Mouse (Mus musculus) neural tube, embryonic 14.5 days (tissue): Measurements from ENCODE around the gene Osbpl3. TPM values are rescaled to one million over a fixed set of nuclear protein-coding genes. Genes with fewer than 3 reads are reported as not detected.

ENCODE experiments used
- ATAC-seq: fragments of 200-750 bp; cut with Nextera tagmentation; 2 replicates; pipeline ENCODE4 v1.8.0; 2017; ENCODE audit warnings: low read depth, mild to moderate bottlenecking, moderate TSS enrichment, moderate library complexity
- H3K27ac ChIP-seq: fragments of 300-500 bp; sonication (generic); 2 replicates; pipeline ENCODE4 v1.5.1; 2014; ENCODE audit warnings: low read depth, mild to moderate bottlenecking, control low read depth, low read length, moderate library complexity, mixed read lengths
- H3K27me3 ChIP-seq: fragments of 300-500 bp; sonication (generic); 2 replicates; pipeline ENCODE4 v1.6.1; 2014; ENCODE audit warnings: low read length; ENCODE audit not compliant: control insufficient read depth, insufficient read depth
- H3K36me3 ChIP-seq: fragments of 300-500 bp; sonication (generic); 2 replicates; pipeline ENCODE4 v1.6.1; 2014; ENCODE audit warnings: low read length, mixed read lengths; ENCODE audit not compliant: control insufficient read depth, insufficient read depth
- H3K4me1 ChIP-seq: fragments of 300-500 bp; sonication (generic); 2 replicates; pipeline ENCODE4 v1.6.1; 2014; ENCODE audit warnings: low read length; ENCODE audit not compliant: control insufficient read depth, insufficient read depth
- H3K4me2 ChIP-seq: fragments of 300-500 bp; sonication (generic); 2 replicates; pipeline ENCODE4 v1.6.1; 2014; ENCODE audit warnings: mild to moderate bottlenecking, low read depth, low read length, control low read depth
- H3K4me3 ChIP-seq: fragments of 300-500 bp; sonication (generic); 2 replicates; pipeline ENCODE4 v1.5.1; 2014; ENCODE audit warnings: low read depth, low read length, control low read depth, mixed read lengths
- H3K9ac ChIP-seq: fragments of 300-500 bp; sonication (generic); replicated peaks from 2 replicates; pipeline ENCODE4 v1.6.1; 2014; ENCODE audit warnings: low read depth, mild to moderate bottlenecking, control low read depth, low read length, mixed read lengths
- H3K9me3 ChIP-seq: fragments of 300-500 bp; sonication (generic); 2 replicates; pipeline ENCODE4 v1.6.1; 2016; ENCODE audit warnings: low read length; ENCODE audit not compliant: control insufficient read depth
- WGBS: fragments of 180-500 bp; shearing (Covaris S2); extraction: QIAGEN DNeasy Blood & Tissue Kit; methylation state at CpG from one replicate; pipeline ENCODE4 v1.1.7; 2014; 5-methylcytosine and 5-hydroxymethylcytosine counted together
- polyA plus RNA-seq: library from polyadenylated mRNA; unstranded; fragments of >200 nt; fragmentation: Nextera tagmentation; extraction: Ambion mirVana; gene quantifications from 2 replicates; pipeline ENCODE4 v1.2.1, GENCODE M21; 2014

Osbpl3 gene
- polyA plus RNA-seq, 1 experiment from 2014 or later: 3.2 TPM

GRCm38 (mm10) chr6:50390313-50390712 is 65.7 kb downstream of the Osbpl3 start:
- no peaks in the 10 kb centered on the region for H3K36me3 ChIP-seq
- 82% methylated on average over 5 of the region's 5 CpGs for WGBS
- no peak overlapping the region for H3K4me3 ChIP-seq
- no peak overlapping the region for H3K27ac ChIP-seq
- no peaks in the 10 kb centered on the region for H3K27me3 ChIP-seq
- no peaks in the 10 kb centered on the region for H3K4me1 ChIP-seq
- ATAC-seq: no peak
- H3K9me3 ChIP-seq: no peaks in the 10 kb centered on the region
- H3K9ac ChIP-seq: no peak overlapping the region
- no peak overlapping the region for H3K4me2 ChIP-seq

- no peak overlapping the region for H3K4me3 ChIP-seq
- no peaks in the 10 kb centered on the region for H3K36me3 ChIP-seq
- ATAC-seq: no peak
- no peak overlapping the region for H3K27ac ChIP-seq
- H3K4me1 ChIP-seq: no peaks in the 10 kb centered on the region
- WGBS: 78% methylated on average over 5 of the region's 5 CpGs
- no peaks in the 10 kb centered on the region for H3K9me3 ChIP-seq
- H3K9ac ChIP-seq: no peak overlapping the region
- H3K4me2 ChIP-seq: no peak overlapping the region
- no peaks in the 10 kb centered on the region for H3K27me3 ChIP-seq
These were observed 68.4 kb downstream of the Osbpl3 start for GRCm38 (mm10) chr6:50387629-50388028.

- Histone ChIP-seq H3K9ac (no peak overlapping the region), H3K4me2 (no peak overlapping the region), H3K36me3 (no peaks in the 10 kb centered on the region), H3K27me3 (no peaks in the 10 kb centered on the region), H3K4me1 (no peaks in the 10 kb centered on the region), H3K4me3 (no peak overlapping the region), H3K9me3 (no peaks in the 10 kb centered on the region), H3K27ac (no peak overlapping the region)
- ATAC-seq: no peak
- WGBS: 89% methylated on average over 4 of the region's 4 CpGs
These were observed 69.5 kb downstream of the Osbpl3 start for GRCm38 (mm10) chr6:50386497-50386896.

GRCm38 (mm10) chr6:50385451-50386013 is 70.5 kb downstream of the Osbpl3 start:
- no peak for ATAC-seq
- Histone ChIP-seq H3K4me1 (no peaks in the 10 kb centered on the region), H3K27ac (no peak overlapping the region), H3K27me3 (no peaks in the 10 kb centered on the region), H3K4me3 (no peak overlapping the region), H3K9ac (no peak overlapping the region), H3K36me3 (no peaks in the 10 kb centered on the region), H3K9me3 (no peaks in the 10 kb centered on the region), H3K4me2 (no peak overlapping the region)
- 84% methylated on average over 8 of the region's 8 CpGs for WGBS

GRCm38 (mm10) chr6:50382711-50383110 is 73.3 kb downstream of the Osbpl3 start:
- Histone ChIP-seq H3K4me2 (no peak overlapping the region), H3K27me3 (no peaks in the 10 kb centered on the region), H3K4me1 (no peaks in the 10 kb centered on the region), H3K36me3 (no peaks in the 10 kb centered on the region), H3K9me3 (no peaks in the 10 kb centered on the region), H3K4me3 (no peak overlapping the region), H3K9ac (no peak overlapping the region), H3K27ac (no peak overlapping the region)
- WGBS: 90% methylated on average over 7 of the region's 7 CpGs
- no peak for ATAC-seq

- ATAC-seq: no peak
- Histone ChIP-seq H3K27ac (no peak overlapping the region), H3K36me3 (no peaks in the 10 kb centered on the region), H3K4me3 (no peak overlapping the region), H3K4me1 (no peaks in the 10 kb centered on the region), H3K9me3 (no peaks in the 10 kb centered on the region), H3K27me3 (no peaks in the 10 kb centered on the region), H3K4me2 (no peak overlapping the region), H3K9ac (no peak overlapping the region)
- 65% methylated on average over 8 of the region's 8 CpGs for whole genome bisulfite sequencing
These were observed 73.8 kb downstream of the Osbpl3 start for GRCm38 (mm10) chr6:50382196-50382595.

- no peak overlapping the region for H3K4me3 ChIP-seq
- no peak overlapping the region for H3K27ac ChIP-seq
- WGBS: 44% methylated on average over 11 of the region's 11 CpGs
- no peak overlapping the region for H3K4me2 ChIP-seq
- no peaks in the 10 kb centered on the region for H3K27me3 ChIP-seq
- ATAC-seq: no peak
- no peaks in the 10 kb centered on the region for H3K9me3 ChIP-seq
- no peaks in the 10 kb centered on the region for H3K36me3 ChIP-seq
- H3K9ac ChIP-seq: no peak overlapping the region
- no peaks in the 10 kb centered on the region for H3K4me1 ChIP-seq
These were observed 74.4 kb downstream of the Osbpl3 start for GRCm38 (mm10) chr6:50381504-50382091.

GRCm38 (mm10) chr6:50379740-50380139 is 76.3 kb downstream of the Osbpl3 start:
- H3K36me3 ChIP-seq: no peaks in the 10 kb centered on the region
- H3K27ac ChIP-seq: no peak overlapping the region
- H3K4me2 ChIP-seq: no peak overlapping the region
- no peak overlapping the region for H3K9ac ChIP-seq
- no peak for ATAC-seq
- no peaks in the 10 kb centered on the region for H3K9me3 ChIP-seq
- no peaks in the 10 kb centered on the region for H3K27me3 ChIP-seq
- no peaks in the 10 kb centered on the region for H3K4me1 ChIP-seq
- WGBS: 81% methylated on average over 4 of the region's 4 CpGs
- H3K4me3 ChIP-seq: no peak overlapping the region

- Histone ChIP-seq H3K4me1 (no peaks in the 10 kb centered on the region), H3K36me3 (no peaks in the 10 kb centered on the region), H3K27me3 (no peaks in the 10 kb centered on the region), H3K4me2 (no peak overlapping the region), H3K9me3 (no peaks in the 10 kb centered on the region), H3K27ac (no peak overlapping the region), H3K4me3 (no peak overlapping the region), H3K9ac (no peak overlapping the region)
- WGBS: 81% methylated on average over 5 of the region's 5 CpGs
- ATAC-seq: no peak
These were observed 76.9 kb downstream of the Osbpl3 start for GRCm38 (mm10) chr6:50379136-50379535.
